ENCODE assay signal across 8 mouse cellular contexts in genomic region chrX:74428146-74428825, GRCm38 (mm10). TPM values are rescaled to one million over a fixed set of nuclear protein-coding genes. Genes with fewer than 3 reads are reported as not detected.
A peak's percentile ranks its signal among the peaks of the same experiment; 100 is the strongest.
DNase-seq lines count a peak whose midpoint lies in the region; ATAC-seq and TF ChIP-seq lines count a peak whose summit lies in the region.

No protein-coding gene starts in this region.

- DNase-seq in heart, adult 8-10 months (ENCODE audit: low spot score): no peak
- peak; percentile 40 for DNase-seq in 3134 (ENCODE audit: extremely low read depth, insufficient read length, low spot score)
- peak; percentile 32 for DNase-seq in brain, embryonic 14.5 days (ENCODE audit: low read depth)
- DNase-seq in hindbrain, embryonic 14.5 days (ENCODE audit: low spot score): peak; percentile 33
- DNase-seq in c-Kit-positive CD71-positive TER-119-positive erythroid progenitor cells, embryonic 14.5 days (ENCODE audit: low spot score): no peak
- DNase-seq in testis, postnatal 10 days (ENCODE audit: low spot score): no peak

- TF ChIP-seq CTCF in brain, embryonic 14.5 days (IDR thresholded peaks at IDR 0.05; ENCODE audit: borderline replicate concordance, extremely low read depth, insufficient read depth, insufficient read length): no peak

- H3K4me1 ChIP-seq in heart, embryonic 12.5 days (replicated peaks): no peaks in the 10 kb centered on the region; the same call in 1 of the 2 replicates
- peaks cover 4% of the 10 kb centered on the region; the same call in 1 of the 2 replicates for H3K4me1 ChIP-seq in hindbrain, embryonic 14.5 days (replicated peaks; ENCODE audit: control insufficient read depth, insufficient read depth, low read length)
- peaks cover 12% of the 10 kb centered on the region for H3K4me1 ChIP-seq in midbrain, embryonic 15.5 days

- H3K9ac ChIP-seq in heart, embryonic 12.5 days: peak overlapping the region; percentile 49
- H3K9ac ChIP-seq in hindbrain, embryonic 14.5 days: peak overlapping the region; percentile 57; the same call in 1 of the 2 replicates
- H3K9ac ChIP-seq in midbrain, embryonic 15.5 days: peak overlapping the region; percentile 44

- no peaks in the 10 kb centered on the region for H3K27me3 ChIP-seq in heart, embryonic 12.5 days (replicated peaks)
- no peaks in the 10 kb centered on the region for H3K27me3 ChIP-seq in hindbrain, embryonic 14.5 days (ENCODE audit: control insufficient read depth, insufficient read depth, low read length)
- H3K27me3 ChIP-seq in midbrain, embryonic 15.5 days (replicated peaks): no peaks in the 10 kb centered on the region

- H3K4me2 ChIP-seq in heart, embryonic 12.5 days: peak overlapping the region; percentile 74
- peak overlapping the region; percentile 61 for H3K4me2 ChIP-seq in hindbrain, embryonic 14.5 days (replicated peaks)
- peak overlapping the region; percentile 63 for H3K4me2 ChIP-seq in midbrain, embryonic 15.5 days

- WGBS in heart, embryonic 12.5 days: 25% methylated on average over 35 of the region's 35 CpGs
- 29% methylated on average over 35 of the region's 35 CpGs for WGBS in hindbrain, embryonic 14.5 days
- WGBS in midbrain, embryonic 15.5 days: 25% methylated on average over 35 of the region's 35 CpGs

- no peak for TF ChIP-seq POLR2A in brain, embryonic 14.5 days (IDR thresholded peaks at IDR 0.05; ENCODE audit: borderline replicate concordance, extremely low read depth, insufficient read depth, insufficient read length, poor library complexity, severe bottlenecking)

- no peaks in the 10 kb centered on the region for H3K36me3 ChIP-seq in heart, embryonic 12.5 days
- H3K36me3 ChIP-seq in hindbrain, embryonic 14.5 days (replicated peaks; ENCODE audit: control insufficient read depth, insufficient read depth): 0 out of 2 replicates have a peak, but pooled peaks cover 8% of the 10 kb centered on the region
- H3K36me3 ChIP-seq in midbrain, embryonic 15.5 days (replicated peaks): no peaks in the 10 kb centered on the region

- H3K27ac ChIP-seq in heart, embryonic 12.5 days (ENCODE audit: poor library complexity, severe bottlenecking): peak overlapping the region; percentile 34; the same call in 1 of the 2 replicates
- peak overlapping the region; percentile 84 for H3K27ac ChIP-seq in hindbrain, embryonic 14.5 days
- H3K27ac ChIP-seq in midbrain, embryonic 15.5 days: peak overlapping the region; percentile 92

- H3K4me3 ChIP-seq in heart, embryonic 12.5 days: peak overlapping the region; percentile 67
- H3K4me3 ChIP-seq in hindbrain, embryonic 14.5 days (replicated peaks; ENCODE audit: low read length): peak overlapping the region; percentile 54
- H3K4me3 ChIP-seq in midbrain, embryonic 15.5 days: peak overlapping the region; percentile 52

- no peaks in the 10 kb centered on the region for H3K9me3 ChIP-seq in heart, embryonic 12.5 days (replicated peaks)
- H3K9me3 ChIP-seq in hindbrain, embryonic 14.5 days (ENCODE audit: control insufficient read depth, low read length): no peaks in the 10 kb centered on the region
- no peaks in the 10 kb centered on the region for H3K9me3 ChIP-seq in midbrain, embryonic 15.5 days

- peak; percentile 10 for ATAC-seq in heart, embryonic 12.5 days (ENCODE audit: insufficient number of reproducible peaks, low FRiP score)
- peak; percentile 14 for ATAC-seq in hindbrain, embryonic 14.5 days (ENCODE audit: low FRiP score)
- peak; percentile 60 for ATAC-seq in midbrain, embryonic 15.5 days (replicated peaks)

RNA-seq across cellular contexts. Expression of gene G6pdx, which starts 0.7 kb away (rescaled TPM):
- polyA plus RNA-seq in heart, embryonic 12.5 days (2016; fragmentation: Nextera tagmentation; extraction: Ambion mirVana): 18.5 TPM in 2 replicates
- total RNA-seq in heart, adult 8-10 months (2022): 1 to 10 TPM; 5.4 to 8.0 (median 5.8) TPM
- 50.5 and 53.4 TPM in 2 replicates for polyA plus RNA-seq in brain, embryonic 14.5 days (2012; rRNA removed)
- 48.8 and 52.3 TPM in 2 replicates for polyA plus RNA-seq in hindbrain, embryonic 14.5 days (2014; fragmentation: Nextera tagmentation; extraction: Ambion mirVana)
- 56.6 and 57.4 TPM in 2 replicates for polyA plus RNA-seq in midbrain, embryonic 15.5 days (2015; fragmentation: Nextera tagmentation; extraction: Ambion mirVana)

RNA-seq across cellular contexts. Expression of gene Ikbkg, which starts 35.2 kb away (rescaled TPM):
- 25.6 and 29.4 TPM in 2 replicates for polyA plus RNA-seq in heart, embryonic 12.5 days (2016; fragmentation: Nextera tagmentation; extraction: Ambion mirVana)
- 10 to 100 TPM; 46.2 to 56.3 (median 49.5) TPM for total RNA-seq in heart, adult 8-10 months (2022)
- polyA plus RNA-seq in brain, embryonic 14.5 days (2012; rRNA removed): 15.1 and 16.0 TPM in 2 replicates
- polyA plus RNA-seq in hindbrain, embryonic 14.5 days (2014; fragmentation: Nextera tagmentation; extraction: Ambion mirVana): 17.8 and 21.5 TPM in 2 replicates
- 15.2 and 16.0 TPM in 2 replicates for polyA plus RNA-seq in midbrain, embryonic 15.5 days (2015; fragmentation: Nextera tagmentation; extraction: Ambion mirVana)

RNA-seq across cellular contexts. Expression of gene Fam3a, which starts 35.2 kb away (rescaled TPM):
- 25.7 and 26.8 TPM in 2 replicates for polyA plus RNA-seq in heart, embryonic 12.5 days (2016; fragmentation: Nextera tagmentation; extraction: Ambion mirVana)
- 10 to 100 TPM; 14.7 to 20.0 (median 18.1) TPM for total RNA-seq in heart, adult 8-10 months (2022)
- 35.3 and 47.8 TPM in 2 replicates for polyA plus RNA-seq in brain, embryonic 14.5 days (2012; rRNA removed)
- 33.2 and 36.0 TPM in 2 replicates for polyA plus RNA-seq in hindbrain, embryonic 14.5 days (2014; fragmentation: Nextera tagmentation; extraction: Ambion mirVana)
- 36.2 and 38.3 TPM in 2 replicates for polyA plus RNA-seq in midbrain, embryonic 15.5 days (2015; fragmentation: Nextera tagmentation; extraction: Ambion mirVana)

RNA-seq across cellular contexts. Expression of gene Gm6880, which starts 52.9 kb away (rescaled TPM):
- polyA plus RNA-seq in heart, embryonic 12.5 days (2016; fragmentation: Nextera tagmentation; extraction: Ambion mirVana): not detected in 2 replicates
- not detected for total RNA-seq in heart, adult 8-10 months (2022)
- polyA plus RNA-seq in brain, embryonic 14.5 days (2012; rRNA removed): 0.18 TPM in 1 of 2 replicates, not detected in the other
- polyA plus RNA-seq in hindbrain, embryonic 14.5 days (2014; fragmentation: Nextera tagmentation; extraction: Ambion mirVana): not detected in 2 replicates
- not detected in 2 replicates for polyA plus RNA-seq in midbrain, embryonic 15.5 days (2015; fragmentation: Nextera tagmentation; extraction: Ambion mirVana)

RNA-seq across cellular contexts. Expression of gene Slc10a3, which starts 55.1 kb away (rescaled TPM):
- polyA plus RNA-seq in heart, embryonic 12.5 days (2016; fragmentation: Nextera tagmentation; extraction: Ambion mirVana): 13.5 and 13.7 TPM in 2 replicates
- total RNA-seq in heart, adult 8-10 months (2022): 1 to 10 TPM; 4.0 to 6.7 (median 5.8) TPM
- 6.1 and 7.7 TPM in 2 replicates for polyA plus RNA-seq in brain, embryonic 14.5 days (2012; rRNA removed)
- polyA plus RNA-seq in hindbrain, embryonic 14.5 days (2014; fragmentation: Nextera tagmentation; extraction: Ambion mirVana): 7.1 and 9.5 TPM in 2 replicates
- polyA plus RNA-seq in midbrain, embryonic 15.5 days (2015; fragmentation: Nextera tagmentation; extraction: Ambion mirVana): 9.9 and 10.5 TPM in 2 replicates

Comparison
In these comparisons a context has a peak if more than half of its experiments do, and no peak if none do; other contexts are left out.
1. ATAC-seq: peak in every context shown above with its lines; median percentile 60 in midbrain, embryonic 15.5 days; 14 in hindbrain, embryonic 14.5 days; 10 in heart, embryonic 12.5 days.
2. H3K27ac ChIP-seq: peak in every context shown above with its lines; median percentile 92 in midbrain, embryonic 15.5 days; 84 in hindbrain, embryonic 14.5 days; 34 in heart, embryonic 12.5 days.
3. DNase-seq: peak in 3134 (single experiment), brain, embryonic 14.5 days (single experiment) and hindbrain, embryonic 14.5 days (single experiment); none in heart, adult 8-10 months (single experiment), c-Kit-positive CD71-positive TER-119-positive erythroid progenitor cells, embryonic 14.5 days (single experiment) and testis, postnatal 10 days (single experiment).
4. Peak in every context shown above with its lines, with median percentiles within 50 percentile points of each other: H3K4me2 ChIP-seq, H3K4me3 ChIP-seq and H3K9ac ChIP-seq.